Mouse (Mus musculus): ENCODE results near the gene Cnfn. TPM values are rescaled to one million over a fixed set of nuclear protein-coding genes. Genes with fewer than 3 reads are reported as not detected.

Cnfn gene
- polyA plus RNA-seq (2012; rRNA removed) = 0.53 and 1,347 TPM in 2 replicates

DNA sequence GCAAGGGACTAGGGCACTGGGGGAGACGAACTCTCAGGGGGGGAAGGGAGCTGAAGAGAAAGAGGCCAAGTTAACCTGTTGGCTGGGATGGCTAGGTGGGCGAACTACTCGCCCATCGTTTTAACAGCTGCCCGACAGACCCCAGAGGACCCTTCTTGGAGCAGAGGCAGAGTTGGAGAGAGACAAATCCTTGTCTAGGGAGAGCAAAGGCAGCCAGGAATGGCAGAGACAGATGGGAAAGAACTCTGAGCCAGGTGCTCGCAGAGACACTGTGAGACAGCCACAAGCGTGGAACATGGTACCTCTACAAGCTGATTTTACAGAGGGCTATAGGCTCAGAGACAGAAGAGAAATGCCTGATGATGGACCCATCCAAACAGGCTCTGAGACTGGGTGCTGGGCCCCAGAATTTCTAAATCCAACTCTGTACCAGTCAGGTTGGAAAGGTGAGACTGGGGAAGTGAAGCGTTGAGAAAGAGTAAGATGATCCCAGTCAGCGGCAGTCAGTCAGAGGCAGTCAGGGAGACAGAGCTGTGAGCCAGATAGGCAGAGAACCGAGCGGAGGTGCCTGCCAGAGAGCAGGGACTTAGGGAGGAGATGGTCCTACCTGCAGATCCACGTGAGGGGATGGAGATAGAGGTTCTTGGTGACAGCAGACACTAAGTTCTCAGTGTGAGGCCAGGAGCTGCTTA lies at the start of gene Cnfn:
Gene Cnfn, minus strand, starts transcription at position 667 of the 692 bp plus-strand sequence.
- no peak for TF ChIP-seq CTCF (IDR thresholded peaks at IDR 0.05; ENCODE audit: insufficient read depth, low read length)
- no peak for TF ChIP-seq POLR2A (IDR thresholded peaks at IDR 0.05; ENCODE audit: borderline replicate concordance, extremely low read depth, low read depth, low read length)
- Histone ChIP-seq H3K4me1 (ENCODE audit: control insufficient read depth, insufficient read depth, low read length) (no peaks in the 10 kb centered on the region; the same call in 1 of the 2 replicates), H3K4me3 (replicated peaks; ENCODE audit: extremely low read depth, low read depth, low read length) (no peak within 1 kb of the TSS)
- WGBS = 59% methylated on average over 12 of the region's 12 CpGs
- DNase-seq = no peak

DNA sequence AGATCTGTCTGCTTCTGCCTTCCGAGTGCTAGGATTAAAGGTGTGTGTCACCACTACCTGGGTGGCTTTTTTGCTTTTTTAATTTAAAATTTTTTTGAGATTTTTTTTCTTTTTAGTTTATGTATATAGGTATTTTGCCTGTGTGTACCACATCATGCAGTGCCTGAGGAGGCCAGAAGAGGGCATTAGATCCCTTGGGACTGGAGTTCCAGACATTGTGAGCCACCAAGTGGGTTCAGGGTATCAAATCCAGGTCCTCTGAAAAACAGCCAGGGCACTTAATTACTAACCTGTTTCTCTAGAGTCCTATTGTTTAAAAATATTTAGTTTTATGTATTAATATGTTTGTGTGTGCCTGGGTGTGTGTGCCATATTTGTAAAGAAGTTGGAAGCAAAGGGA lies 48.1 kb upstream of the Cnfn start:
- DNase-seq = no peak
- 86% methylated on average over 1 of the region's 1 CpGs for WGBS
- no peak overlapping the region for H3K4me3 ChIP-seq (replicated peaks; ENCODE audit: extremely low read depth, low read depth, low read length)
- H3K4me1 ChIP-seq (ENCODE audit: control insufficient read depth, insufficient read depth, low read length) = no peaks in the 10 kb centered on the region
- TF ChIP-seq CTCF (IDR thresholded peaks at IDR 0.05; ENCODE audit: insufficient read depth, low read length) (peak; percentile 57), POLR2A (IDR thresholded peaks at IDR 0.05; ENCODE audit: borderline replicate concordance, extremely low read depth, low read depth, low read length) (no peak)

DNA sequence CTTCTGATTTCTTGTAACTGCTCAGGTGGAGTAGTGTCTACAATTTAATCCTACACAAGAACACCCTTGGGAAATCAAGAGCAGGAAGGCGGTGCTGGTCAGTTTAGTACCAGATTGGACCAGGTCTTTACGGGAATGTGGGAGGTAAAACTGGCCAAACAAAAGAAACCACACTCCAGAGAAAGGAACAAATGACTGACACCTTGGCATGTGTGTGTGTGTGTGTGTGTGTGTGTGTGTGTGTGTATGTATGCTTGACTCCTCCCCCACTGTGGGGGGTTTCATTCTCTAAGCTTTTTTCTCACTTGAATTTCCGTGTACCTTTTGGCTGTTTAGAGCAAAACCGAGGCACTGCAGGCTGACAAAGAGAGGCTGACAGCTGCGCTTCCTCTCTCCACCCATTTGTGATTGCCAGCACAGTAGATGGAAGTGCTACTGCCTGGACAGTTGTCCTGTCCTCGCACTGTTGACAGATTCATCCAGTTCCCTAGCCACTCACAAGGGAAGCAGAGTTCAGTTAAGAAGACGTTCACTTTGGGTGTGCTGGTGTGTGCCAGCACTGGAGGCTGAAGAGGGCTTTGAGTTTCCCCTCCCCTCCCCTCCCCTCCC lies 43.4 kb upstream of the Cnfn start, which contains the start of gene Cxcl17:
Gene Cxcl17, minus strand, starts transcription at position 54 of the 609 bp plus-strand sequence.
- DNase-seq = no peak
- TF ChIP-seq POLR2A (IDR thresholded peaks at IDR 0.05; ENCODE audit: borderline replicate concordance, extremely low read depth, low read depth, low read length) = no peak
- TF ChIP-seq CTCF (IDR thresholded peaks at IDR 0.05; ENCODE audit: insufficient read depth, low read length) = no peak
- WGBS = 20% methylated on average over 7 of the region's 7 CpGs
- 0 out of 2 replicates have a peak, but pooled peaks cover 2% of the 10 kb centered on the region for H3K4me1 ChIP-seq (ENCODE audit: control insufficient read depth, insufficient read depth, low read length)
- H3K4me3 ChIP-seq (replicated peaks; ENCODE audit: extremely low read depth, low read depth, low read length) = no peak within 1 kb of the TSS

DNA sequence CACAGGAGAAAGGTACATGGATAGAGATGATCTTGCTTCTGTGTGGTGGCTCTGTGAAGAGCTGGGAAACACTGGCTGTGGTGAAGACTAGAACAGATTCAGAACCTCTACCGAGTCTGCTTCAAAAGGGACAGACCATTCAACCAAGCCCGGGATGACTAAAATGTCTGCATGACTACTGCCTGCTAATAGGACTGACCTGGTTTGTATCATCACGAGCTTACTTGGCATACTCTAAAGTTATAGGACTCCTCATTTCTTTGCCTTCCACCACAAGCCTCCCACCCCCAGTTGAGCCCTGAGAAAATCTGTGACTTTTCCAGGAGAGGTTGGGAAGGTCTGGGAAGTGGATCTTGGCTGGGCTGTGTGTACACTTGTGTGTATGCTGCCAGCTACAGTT lies 42.3 kb upstream of the Cnfn start:
- H3K4me1 ChIP-seq (ENCODE audit: control insufficient read depth, insufficient read depth, low read length) = 0 out of 2 replicates have a peak, but pooled peaks cover 2% of the 10 kb centered on the region
- TF ChIP-seq CTCF (IDR thresholded peaks at IDR 0.05; ENCODE audit: insufficient read depth, low read length) = no peak
- TF ChIP-seq POLR2A (IDR thresholded peaks at IDR 0.05; ENCODE audit: borderline replicate concordance, extremely low read depth, low read depth, low read length) = no peak
- no peak for DNase-seq
- WGBS = 84% methylated on average over 3 of the region's 3 CpGs
- no peak overlapping the region for H3K4me3 ChIP-seq (replicated peaks; ENCODE audit: extremely low read depth, low read depth, low read length)

DNA sequence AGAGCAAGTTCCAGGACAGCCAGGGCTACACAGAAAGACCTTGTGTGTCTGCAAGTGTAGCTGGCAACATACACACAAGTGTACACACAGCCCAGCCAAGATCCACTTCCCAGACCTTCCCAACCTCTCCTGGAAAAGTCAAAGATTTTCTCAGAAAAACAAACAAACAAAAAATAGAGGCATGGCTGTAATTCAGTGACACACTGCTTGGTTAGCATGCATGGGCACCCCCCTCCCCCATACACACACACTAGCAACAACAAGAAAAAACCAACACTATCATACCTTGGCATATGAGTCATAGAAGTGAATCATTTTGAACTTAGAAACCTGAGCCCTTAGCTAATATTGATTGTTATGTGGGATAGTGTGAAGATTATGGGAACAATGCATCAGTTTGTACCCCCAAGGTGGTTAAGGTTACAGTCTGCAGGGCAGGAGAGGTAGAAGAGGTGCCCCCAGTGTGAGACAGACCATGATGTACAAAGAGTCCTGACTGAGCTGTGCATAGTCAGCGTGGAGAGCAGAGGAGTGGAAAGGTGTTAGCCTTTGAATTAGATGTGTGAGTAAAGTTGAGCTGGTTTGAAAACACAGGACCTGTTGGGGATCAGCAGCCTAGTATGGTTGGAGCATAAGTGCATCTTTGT lies 41.6 kb upstream of the Cnfn start:
- 73% methylated on average over 1 of the region's 1 CpGs for WGBS
- no peak overlapping the region for H3K4me3 ChIP-seq (replicated peaks; ENCODE audit: extremely low read depth, low read depth, low read length)
- DNase-seq = no peak
- 0 out of 2 replicates have a peak, but pooled peaks cover 4% of the 10 kb centered on the region for H3K4me1 ChIP-seq (ENCODE audit: control insufficient read depth, insufficient read depth, low read length)
- no peak for TF ChIP-seq POLR2A (IDR thresholded peaks at IDR 0.05; ENCODE audit: borderline replicate concordance, extremely low read depth, low read depth, low read length)
- no peak for TF ChIP-seq CTCF (IDR thresholded peaks at IDR 0.05; ENCODE audit: insufficient read depth, low read length)

DNA sequence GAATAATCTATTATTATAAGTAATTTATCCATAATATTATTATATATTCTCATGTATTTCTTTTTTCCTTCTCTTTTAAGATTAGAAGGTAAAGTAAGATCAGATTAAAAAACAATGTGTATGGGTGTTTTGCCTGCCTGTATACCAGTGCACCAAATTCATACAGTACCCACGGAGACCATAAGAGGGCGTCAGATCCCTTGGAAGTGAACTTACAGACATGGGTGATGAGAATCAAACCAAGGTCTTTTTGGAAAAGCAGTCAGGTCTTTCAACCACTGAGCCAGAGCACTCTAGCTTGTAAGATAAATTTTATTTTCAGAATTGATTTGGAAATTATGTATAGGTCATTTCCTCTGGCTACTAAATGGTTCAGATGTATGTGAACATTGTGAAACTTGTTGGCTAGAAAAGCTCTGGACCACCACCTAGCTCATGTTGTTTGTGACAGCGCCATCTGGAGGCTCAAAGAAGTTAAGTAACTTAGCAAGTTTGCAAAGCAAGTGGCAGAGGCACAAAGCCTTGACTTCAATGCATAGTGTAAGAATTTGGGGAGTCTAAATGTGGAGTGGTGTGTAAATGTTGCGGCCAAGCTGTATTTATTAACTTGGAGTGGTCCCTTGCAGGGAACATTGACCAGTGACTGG lies 39.7 kb upstream of the Cnfn start:
- H3K4me3 ChIP-seq (replicated peaks; ENCODE audit: extremely low read depth, low read depth, low read length) = no peak overlapping the region
- H3K4me1 ChIP-seq (ENCODE audit: control insufficient read depth, insufficient read depth, low read length) = 0 out of 2 replicates have a peak, but pooled peaks cover 4% of the 10 kb centered on the region
- 55% methylated on average over 4 of the region's 4 CpGs for WGBS
- no peak for DNase-seq
- no peak for TF ChIP-seq POLR2A (IDR thresholded peaks at IDR 0.05; ENCODE audit: borderline replicate concordance, extremely low read depth, low read depth, low read length)
- peak; percentile 19; the same call in 1 of the 2 replicates for TF ChIP-seq CTCF (IDR thresholded peaks at IDR 0.05; ENCODE audit: insufficient read depth, low read length)

DNA sequence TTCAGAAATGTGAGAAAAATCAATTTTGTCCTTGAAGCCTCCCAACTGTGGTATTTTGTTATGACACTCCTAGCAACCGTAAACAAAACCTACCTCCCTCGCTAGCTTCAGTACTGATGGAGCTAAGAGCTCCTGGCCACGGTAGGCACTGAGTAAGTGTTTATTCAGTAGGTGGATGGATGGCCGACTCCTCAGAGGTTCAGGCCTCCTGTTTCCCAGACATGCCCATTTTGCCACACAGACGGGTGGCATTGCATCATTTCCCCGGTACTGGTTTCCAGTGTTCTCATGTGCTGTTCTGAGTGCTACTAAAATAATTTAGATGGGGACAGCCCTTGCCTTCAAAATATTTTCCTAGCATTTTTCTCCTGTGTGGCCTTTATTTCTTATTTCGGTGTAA lies 36.9 kb upstream of the Cnfn start:
- WGBS = 52% methylated on average over 7 of the region's 7 CpGs
- Histone ChIP-seq H3K4me3 (replicated peaks; ENCODE audit: extremely low read depth, low read depth, low read length) (no peak overlapping the region), H3K4me1 (ENCODE audit: control insufficient read depth, insufficient read depth, low read length) (0 out of 2 replicates have a peak, but pooled peaks cover 4% of the 10 kb centered on the region)
- DNase-seq = no peak
- TF ChIP-seq POLR2A (IDR thresholded peaks at IDR 0.05; ENCODE audit: borderline replicate concordance, extremely low read depth, low read depth, low read length) (no peak), CTCF (IDR thresholded peaks at IDR 0.05; ENCODE audit: insufficient read depth, low read length) (no peak)

DNA sequence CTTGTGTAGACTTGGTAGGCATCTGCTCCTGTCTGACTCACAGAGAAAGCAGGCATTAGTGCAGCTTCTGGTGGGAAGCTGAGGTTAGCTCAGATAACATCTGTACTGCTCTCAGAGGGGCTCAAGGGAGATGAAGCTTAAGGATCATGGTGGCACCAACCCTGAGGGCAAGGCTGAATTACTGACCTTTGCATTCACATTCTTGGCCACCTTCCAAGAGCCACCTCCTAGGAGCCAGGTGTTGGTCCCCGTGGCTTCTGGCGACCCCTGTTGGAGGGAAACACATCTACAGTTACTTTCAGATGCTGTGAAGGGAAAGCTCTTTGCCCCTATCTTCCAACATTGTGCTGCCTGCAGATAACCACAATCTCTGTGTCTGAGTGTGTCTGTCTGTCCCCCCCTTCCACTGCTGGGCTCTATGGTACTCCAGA lies 33.2 kb upstream of the Cnfn start:
- no peak for TF ChIP-seq POLR2A (IDR thresholded peaks at IDR 0.05; ENCODE audit: borderline replicate concordance, extremely low read depth, low read depth, low read length)
- TF ChIP-seq CTCF (IDR thresholded peaks at IDR 0.05; ENCODE audit: insufficient read depth, low read length) = peak; percentile 79
- DNase-seq = no peak
- WGBS = 2% methylated on average over 2 of the region's 2 CpGs

DNA sequence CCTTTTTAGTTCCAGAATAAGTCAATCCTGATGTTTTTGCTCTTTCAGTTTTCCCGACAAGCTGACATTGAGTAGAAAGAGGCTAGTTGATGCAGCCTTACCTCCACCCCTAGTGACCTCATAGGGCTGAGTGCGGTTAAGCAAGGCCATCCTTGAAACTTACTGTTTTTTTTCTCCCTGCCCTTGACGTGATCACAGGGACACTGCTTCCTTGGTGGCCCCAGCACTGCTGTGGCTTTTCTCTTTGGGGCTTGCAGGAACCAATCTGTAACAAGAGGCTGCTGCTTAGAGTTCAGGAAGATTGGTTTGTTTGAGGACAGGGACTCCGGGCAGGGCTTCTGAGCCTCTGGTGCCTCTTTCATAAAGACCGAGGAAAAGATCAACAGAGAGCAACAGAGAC lies 32.5 kb upstream of the Cnfn start:
- no peak overlapping the region for H3K4me3 ChIP-seq (replicated peaks; ENCODE audit: extremely low read depth, low read depth, low read length)
- no peak for DNase-seq
- TF ChIP-seq POLR2A (IDR thresholded peaks at IDR 0.05; ENCODE audit: borderline replicate concordance, extremely low read depth, low read depth, low read length) (no peak), CTCF (IDR thresholded peaks at IDR 0.05; ENCODE audit: insufficient read depth, low read length) (no peak)
- 65% methylated on average over 5 of the region's 5 CpGs for WGBS
- H3K4me1 ChIP-seq (ENCODE audit: control insufficient read depth, insufficient read depth, low read length) = 0 out of 2 replicates have a peak, but pooled peaks cover 2% of the 10 kb centered on the region

More for the DNA sequence above, 33.2 kb upstream of the Cnfn start:
- H3K4me3 ChIP-seq (replicated peaks; ENCODE audit: extremely low read depth, low read depth, low read length) = no peak overlapping the region
- H3K4me1 ChIP-seq (ENCODE audit: control insufficient read depth, insufficient read depth, low read length) = 0 out of 2 replicates have a peak, but pooled peaks cover 2% of the 10 kb centered on the region

Data from lung, adult 2 months (tissue).